Mouse (Mus musculus) erythroid progenitor cell, adult 5-6 weeks (primary cell): ENCODE measurements around the gene Bcl6b. TPM values are rescaled to one million over a fixed set of nuclear protein-coding genes. Genes with fewer than 3 reads are reported as not detected.
A peak's percentile ranks its signal among the peaks of the same experiment; 100 is the strongest.

ENCODE experiments used
- ATAC-seq: replicated peaks from 2 replicates; pipeline ENCODE4 v1.8.0; 2016; ENCODE audit warnings: moderate number of reproducible peaks, mild to moderate bottlenecking, moderate TSS enrichment, inconsistent platforms; ENCODE audit not compliant: poor library complexity, low FRiP score, severe bottlenecking
- total RNA-seq, 2 experiments: library from RNA; stranded (forward) in 1 of 2; stranded (reverse) in 1 of 2; fragments of 150-400 nt in 1 of 2; fragments of 186-747, 209-891 nt in 1 of 2; gene quantifications; 2 replicates each; pipeline versions ENCODE4 v1.2.3 to v1.2.4; 2015 to 2017; ENCODE audit warnings: low replicate concordance in 2 of 2

Gene Bcl6b
- total RNA-seq, 2 experiments from 2014 or later, result 0.61 TPM; not detected in 1

DNA sequence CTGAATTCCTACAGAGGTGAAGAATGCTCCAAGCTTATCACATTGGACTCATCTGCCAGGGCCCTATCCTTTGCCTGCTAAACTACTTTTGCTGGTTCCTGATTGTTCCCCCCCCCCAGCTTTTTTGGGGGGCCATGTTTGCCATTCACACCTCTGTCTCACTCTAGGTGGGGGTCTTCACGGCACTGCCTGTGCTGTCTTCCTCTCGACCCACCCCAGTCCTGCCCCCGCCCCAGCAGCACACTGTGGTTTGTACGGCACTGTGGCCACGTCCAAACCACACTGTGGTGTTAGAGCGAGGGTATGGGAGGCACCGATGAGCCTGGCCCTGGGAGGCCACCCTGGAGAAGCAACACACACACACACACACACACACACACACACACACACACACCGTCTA is 4.9 kb upstream of the Bcl6b start:
- ATAC-seq, result no peak

DNA sequence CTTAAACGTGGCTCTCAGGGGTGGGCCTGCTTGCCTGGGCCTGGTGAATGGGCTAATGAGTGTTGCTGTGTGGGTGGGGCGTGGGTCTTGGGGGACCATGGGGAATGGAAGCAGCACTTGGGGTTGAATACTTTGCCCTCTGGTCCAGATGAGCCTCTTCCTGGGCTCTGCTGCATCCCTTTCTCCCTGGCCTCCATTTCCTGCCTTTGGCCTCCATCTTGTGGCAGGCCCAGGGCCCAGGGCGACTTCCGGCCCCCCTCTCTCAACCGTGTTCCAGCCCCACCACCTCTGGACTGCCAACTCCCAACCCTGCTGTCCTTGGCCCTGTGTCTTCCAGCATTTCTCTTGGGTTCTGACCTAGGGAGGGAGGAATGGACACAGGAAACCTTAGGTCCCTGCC is 4.4 kb upstream of the Bcl6b start:
- ATAC-seq, result no peak

DNA sequence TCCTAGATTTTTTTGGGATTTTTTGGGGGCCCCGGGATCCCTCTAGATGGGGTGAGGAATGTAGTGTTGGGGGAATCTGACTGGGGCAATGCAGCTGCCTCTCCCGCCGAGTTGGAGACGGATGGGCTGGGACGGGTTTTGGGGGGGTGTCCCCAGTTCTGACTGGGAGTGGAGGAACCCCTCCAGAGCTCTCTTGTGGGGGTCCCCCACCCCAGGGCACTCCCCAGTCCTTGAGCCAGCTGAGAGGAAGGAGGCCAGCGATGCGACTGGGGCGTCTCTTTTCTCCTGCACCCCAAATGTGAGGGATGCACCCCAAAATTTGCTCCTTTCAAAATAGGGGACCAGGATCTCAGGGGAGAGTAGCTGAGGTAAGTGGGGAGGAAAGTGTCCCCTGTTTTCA is 3.4 kb upstream of the Bcl6b start:
- no peak for ATAC-seq

DNA sequence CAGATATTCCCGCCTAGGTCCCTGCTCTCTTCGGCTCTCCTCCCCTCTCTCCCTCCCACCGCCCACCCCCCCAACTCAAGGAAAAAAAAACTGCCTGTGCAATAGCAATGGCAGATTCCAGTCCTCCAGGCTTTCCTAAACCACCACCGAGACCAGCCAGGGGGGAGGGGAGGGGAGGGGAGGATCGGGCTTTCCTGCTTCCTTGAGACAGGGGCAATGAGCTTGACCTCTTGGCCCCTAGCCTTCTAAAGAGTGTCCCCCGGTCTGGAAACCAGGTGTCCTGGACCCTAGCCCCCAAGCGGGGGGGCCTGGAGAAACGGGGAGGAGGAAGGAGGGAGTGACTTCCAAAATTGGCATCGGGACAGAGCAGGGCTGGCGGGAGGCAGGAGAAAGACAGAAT is 2.9 kb upstream of the Bcl6b start:
- no peak for ATAC-seq

DNA sequence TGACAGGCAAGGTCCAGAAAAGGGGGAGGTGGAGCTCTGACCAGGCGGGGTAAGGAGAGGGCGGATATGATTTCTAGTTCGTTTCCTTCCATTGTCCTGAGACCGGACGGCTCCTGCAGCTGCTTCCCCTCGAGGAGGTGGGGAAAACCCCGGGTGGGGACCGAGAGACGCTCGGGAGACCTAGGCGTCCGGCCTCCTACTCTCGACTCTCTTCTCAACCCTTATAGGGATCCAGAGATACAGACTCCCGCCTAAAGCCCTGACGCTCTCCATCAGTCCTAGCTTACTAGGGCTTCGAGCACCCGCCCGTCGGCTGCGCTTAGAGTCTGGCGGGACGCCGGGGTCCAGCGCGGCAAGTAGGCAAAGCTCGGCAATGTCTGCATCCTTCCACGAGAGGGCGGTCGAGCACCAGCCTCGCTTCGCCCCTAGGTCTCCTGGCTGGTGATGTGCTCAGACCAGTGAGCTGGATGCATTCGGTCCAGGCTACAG is 685 bp upstream of the Bcl6b start:
- peak; percentile 83 for ATAC-seq

DNA sequence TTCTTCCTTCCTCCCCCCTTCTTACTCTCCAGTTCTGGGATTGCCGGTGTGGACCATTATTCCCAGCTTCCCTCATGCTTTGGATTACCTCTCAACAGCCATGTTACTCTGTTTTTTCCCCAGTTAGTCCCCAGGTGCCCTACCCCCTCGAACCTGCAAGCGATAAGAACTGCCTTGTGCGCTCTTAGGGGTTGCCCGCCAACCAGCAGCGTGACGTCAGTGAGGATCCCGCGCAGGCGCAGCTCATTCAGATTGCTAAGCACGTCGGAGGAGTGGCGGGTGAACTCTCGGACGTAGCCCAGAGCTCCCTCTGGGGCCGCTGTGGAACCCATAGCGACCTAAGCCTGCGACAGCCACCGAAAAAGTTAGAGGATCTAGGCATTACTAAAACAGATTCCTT is 770 bp downstream of the Bcl6b start:
- peak; percentile 79 for ATAC-seq

DNA sequence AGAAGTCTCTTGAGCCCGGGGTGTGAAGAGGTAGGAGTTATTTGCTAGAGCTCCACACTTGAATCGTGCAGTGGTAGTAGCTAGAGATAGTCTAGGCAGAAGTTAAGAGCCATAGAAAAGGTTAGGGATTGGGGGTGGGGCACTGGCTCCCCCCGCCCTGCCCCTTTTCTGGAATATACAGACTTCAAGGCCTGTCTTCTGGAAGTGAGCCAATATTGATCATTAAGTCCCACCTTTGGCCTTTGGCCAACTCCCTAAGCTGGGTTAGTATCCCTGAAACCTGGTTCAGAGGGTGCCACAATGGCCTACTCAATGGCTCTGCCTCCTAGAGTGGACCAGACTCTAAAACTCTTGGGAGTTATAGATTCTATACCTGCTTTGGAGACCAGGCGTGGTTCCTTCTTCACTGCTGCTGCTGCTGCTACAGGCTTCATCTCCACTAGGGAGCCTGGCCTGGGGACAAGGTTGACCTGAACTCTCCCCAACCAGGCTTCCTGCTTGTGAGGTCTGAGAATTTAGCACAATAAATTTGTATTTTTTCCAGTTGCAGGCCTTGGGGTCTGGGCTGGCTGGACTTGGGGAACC is 1.8 kb downstream of the Bcl6b start:
- no peak for ATAC-seq

DNA sequence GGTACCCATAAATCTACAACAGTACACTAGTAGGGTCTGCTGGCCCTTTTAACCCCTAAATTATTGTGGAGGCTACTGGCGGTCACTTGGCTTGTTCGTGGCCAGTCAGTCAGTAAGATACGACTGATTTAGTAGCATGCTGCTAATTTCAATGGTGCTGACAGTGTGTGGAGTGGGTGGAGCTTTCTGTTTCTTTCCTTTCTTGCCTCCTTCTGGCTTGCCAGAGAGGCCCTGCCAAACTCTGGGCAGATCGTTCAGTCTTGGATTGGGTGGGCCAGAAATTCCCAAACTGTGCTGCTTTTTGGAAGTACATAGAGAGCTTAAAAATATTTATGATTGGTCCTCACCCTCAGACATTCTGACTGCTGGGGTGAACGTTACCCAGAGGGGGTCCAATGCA is 2.5 kb downstream of the Bcl6b start:
- ATAC-seq, result no peak

DNA sequence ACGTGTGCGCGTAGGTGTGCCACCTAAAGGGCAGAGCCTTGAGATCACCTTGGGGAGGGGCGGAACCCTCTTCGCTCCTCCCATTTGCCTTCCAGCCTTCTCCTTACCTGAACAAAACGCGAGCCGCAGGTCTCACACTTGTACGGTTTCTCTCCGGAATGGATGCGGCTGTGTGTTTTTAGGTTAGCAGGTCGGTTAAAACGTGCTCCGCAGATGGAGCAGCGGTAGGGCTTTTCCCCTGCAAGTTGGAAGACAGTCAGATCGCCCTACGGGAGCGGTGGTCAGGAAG is 3.1 kb downstream of the Bcl6b start:
- ATAC-seq, result no peak

DNA sequence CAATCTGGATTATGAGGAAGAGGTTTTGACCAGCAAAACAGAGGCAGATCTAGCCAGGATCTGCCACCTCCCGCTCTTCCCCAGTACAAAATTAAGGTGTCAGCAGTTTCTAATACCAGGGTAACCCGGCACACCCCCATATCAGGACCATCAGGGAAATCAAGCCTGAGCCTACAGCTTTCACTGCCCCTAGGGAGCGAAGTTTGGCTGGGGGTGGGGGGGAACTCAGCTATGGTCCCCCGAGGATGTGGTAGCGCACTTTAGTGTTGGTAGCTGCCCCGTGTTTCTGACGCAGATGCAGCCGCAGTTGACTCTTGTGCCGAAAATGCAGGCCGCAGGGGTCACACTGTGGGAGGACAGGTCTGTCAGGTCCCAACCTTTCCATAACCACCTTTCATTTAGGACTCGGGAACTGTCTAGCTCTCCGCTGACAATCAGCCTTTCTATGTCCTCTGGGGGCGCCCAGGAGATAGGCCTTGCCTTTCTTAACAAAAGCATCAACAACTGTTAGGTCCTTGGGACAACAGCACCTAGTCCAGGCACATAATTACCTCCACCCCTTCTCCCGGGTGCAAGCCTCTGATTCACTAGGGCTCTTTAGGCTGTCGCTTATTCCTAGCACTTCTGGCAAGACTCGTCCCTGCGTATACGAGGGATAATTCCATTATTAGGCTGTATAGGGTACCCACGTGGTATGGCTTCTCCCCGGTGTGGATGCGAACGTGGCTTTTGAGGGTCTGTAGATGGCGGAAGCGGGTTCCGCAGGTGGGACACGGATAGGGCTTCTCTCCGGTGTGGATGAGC is 3.6 kb downstream of the Bcl6b start:
- ATAC-seq, result no peak

DNA sequence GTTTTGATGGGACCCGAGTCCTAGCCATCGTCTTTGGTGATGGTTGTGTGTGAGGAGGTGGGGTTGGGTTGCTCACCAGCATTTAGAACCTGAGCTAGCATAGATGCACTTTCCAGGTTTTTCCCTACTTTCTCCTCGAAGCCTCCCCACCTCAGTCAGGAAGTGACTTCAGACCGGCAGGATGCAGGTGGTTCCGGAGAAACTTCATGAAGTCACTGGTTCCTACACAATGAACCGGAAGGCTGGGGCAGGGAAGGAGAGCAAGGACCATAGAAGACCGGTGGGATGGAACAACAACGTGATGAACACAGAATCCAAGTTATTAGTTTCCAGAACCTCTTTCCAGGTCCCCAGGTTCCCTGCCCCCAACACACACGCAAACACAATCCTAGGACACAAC is 5.9 kb downstream of the Bcl6b start:
- no peak for ATAC-seq

DNA sequence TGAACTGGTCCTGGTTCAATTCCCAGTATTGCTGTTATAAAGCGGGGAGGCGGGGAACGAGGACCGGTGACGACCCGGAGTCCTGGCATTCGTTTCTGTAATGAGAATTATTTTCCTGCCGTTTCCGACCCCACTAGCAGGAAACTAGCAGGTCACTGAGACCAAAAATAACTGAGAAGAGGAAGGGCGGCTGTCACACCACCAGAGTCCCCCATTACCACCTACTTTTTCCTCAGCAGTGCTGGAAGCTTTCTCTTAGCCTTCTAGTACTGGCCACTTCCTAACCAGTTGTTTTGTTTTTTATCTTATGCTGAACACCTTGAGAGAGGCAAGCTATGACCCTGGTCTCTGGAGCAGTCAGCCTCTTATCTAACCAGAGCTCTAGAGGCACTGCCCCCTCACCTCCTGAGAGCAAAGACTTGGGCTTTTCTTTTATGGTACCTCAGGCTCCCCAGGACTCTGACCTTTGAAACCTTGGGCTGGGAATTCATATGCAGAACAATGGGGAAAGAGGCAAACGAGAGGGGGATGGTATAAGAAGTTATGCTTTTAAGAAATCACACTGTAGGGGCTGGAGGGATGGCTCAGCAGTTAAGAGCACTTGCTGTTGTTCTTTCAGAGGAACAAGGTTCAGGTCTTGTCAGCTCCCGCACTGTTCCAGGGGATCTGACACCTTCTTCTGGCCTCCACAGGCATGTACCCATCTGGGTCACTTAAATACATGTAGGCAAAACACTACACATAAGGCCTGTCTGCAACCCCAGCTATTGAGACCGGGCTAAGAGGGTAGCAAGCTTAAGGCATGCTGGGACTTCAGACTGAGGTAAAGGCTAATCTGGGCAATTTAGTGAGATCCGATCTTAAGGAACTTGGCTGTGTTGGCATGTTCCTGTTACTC is 7.7 kb downstream of the Bcl6b start:
- ATAC-seq, result peak; percentile 79

DNA sequence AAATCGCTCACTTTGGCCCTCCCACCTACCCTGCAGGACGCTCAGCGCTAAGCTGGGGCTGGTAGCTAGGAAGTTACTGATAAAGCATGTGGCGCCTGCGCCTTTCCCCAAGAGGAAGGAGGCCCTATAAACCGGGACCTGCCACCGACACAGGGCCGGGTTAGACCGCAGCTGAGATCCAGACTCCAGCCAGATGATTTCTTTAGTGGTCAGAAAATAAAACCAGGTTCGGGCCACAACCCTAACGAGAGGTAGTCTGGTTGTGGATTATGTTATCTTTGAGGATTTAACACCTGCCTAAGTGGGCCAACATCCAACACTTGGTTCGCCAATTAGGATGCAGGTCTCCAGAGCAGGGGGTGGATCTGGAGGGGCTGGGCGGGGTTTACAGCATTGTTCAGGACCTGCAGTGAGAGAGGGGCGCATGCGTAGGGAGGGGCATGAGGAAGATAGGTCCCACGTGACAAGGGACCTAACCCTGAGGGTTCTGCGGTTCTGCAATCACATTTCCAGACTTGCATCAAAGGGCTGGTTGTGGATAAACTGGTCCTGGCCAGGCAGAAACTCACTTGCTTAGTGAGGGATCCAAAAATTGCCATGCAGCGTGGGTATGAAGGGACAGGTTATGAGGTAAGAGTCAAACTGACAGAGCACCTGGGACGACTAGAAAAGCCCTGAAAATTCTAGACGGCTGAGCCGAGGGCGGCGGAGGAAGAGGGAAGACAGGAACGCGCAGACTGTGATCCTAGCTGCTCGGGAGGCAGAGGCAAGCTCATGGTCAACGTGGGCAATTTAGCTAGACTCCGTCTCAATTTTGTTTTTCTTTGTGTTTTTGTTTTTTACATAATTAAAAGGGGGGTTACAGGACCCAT is 8.6 kb downstream of the Bcl6b start, which contains the start of gene Slc16a13:
Gene Slc16a13, minus strand, starts transcription at position 334 of the 872 bp plus-strand sequence.
- ATAC-seq, result peak; percentile 74

DNA sequence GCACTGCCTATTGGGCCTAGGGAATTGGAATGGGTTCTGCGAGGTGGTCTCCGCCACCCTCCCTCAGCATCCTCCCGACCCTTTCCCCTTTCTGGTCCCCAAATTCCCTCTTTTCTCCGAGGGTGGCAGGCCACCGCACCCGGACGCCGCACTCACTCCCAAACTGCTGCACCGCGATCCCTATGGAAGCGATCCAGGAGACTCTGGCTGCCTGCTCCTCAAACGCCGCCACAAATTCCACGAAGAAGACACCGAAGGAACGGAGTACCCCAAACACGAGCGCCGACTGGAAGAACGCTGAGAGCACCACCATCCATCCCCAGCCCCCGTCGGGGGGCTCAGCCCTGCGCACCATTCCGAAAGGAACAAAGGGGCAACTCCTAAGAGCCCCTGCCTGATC is 9.3 kb downstream of the Bcl6b start:
- no peak for ATAC-seq

DNA sequence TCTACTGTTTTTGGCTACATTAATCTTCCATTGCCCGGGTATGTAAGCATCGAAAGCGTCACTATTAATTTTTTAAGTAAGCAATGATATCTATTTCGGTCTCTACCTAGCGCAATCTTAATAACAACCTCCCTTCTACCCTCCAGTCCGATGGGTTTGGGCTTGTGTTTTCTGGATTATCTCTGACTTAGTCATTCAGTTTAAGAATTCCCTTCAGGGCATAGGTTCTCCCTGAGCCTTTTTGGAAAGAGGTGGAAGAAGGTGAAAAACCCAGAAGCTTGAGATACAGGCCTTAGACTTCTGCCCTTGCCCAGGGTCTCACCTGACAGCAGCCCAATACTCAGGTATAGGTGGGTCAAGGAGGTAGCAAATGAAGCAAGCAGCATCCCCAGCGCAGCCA is 9.7 kb downstream of the Bcl6b start:
- ATAC-seq, result no peak

DNA sequence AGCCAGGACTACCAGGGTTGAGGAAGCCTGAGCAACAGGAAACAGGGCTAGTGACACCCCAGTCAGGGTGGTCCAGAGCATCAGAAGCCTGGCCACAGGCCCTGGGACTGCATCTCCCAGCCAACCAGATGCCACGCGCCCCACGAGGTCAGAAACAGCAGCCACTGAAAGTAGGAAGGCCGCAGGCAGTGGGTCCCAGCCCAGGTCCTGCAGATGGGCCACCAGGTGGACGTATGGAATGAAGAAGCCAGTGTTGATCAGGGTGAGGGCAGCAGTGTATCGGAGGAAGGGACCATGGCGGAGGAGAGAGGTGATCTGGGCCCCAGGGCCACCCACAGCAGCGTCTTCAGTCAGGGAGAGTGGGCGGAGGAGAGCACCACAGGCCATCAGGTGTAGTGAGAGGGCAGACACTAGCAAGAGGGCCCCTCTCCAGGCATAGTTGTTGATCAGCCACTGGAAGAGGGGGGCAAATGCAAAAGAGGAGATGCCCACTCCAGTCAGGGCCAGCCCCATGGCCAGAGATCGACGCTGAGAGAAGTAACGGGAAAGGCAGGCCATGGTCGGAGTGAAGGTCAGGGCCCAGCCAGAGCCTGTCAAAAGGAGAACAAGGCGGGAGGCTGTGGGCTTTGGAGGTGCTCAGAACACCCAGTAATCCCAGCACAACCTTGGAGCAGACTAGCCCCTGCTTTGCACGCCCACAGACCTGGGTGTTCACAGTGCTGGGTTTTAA is 10.7 kb downstream of the Bcl6b start:
- ATAC-seq, result no peak

DNA sequence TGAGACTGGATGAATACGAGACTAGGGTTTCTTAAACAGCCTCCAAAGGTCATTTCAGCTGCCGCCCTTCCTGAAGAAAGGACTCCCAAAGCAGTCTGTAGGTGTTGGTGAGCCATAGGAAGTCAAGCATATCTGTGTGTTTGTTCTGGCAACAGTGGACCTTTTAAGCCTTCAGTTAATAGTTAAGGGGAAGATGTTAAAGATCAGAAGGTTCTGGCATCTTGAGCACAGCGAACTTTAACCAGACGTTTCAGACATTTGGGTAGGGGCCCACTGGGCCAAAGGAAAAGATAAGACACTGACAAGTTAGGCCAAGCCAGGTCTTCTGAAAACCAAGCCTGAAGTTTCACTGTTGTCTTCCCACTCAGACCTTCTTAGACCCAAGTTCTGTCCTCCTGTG is 11.6 kb downstream of the Bcl6b start:
- ATAC-seq, result no peak

DNA sequence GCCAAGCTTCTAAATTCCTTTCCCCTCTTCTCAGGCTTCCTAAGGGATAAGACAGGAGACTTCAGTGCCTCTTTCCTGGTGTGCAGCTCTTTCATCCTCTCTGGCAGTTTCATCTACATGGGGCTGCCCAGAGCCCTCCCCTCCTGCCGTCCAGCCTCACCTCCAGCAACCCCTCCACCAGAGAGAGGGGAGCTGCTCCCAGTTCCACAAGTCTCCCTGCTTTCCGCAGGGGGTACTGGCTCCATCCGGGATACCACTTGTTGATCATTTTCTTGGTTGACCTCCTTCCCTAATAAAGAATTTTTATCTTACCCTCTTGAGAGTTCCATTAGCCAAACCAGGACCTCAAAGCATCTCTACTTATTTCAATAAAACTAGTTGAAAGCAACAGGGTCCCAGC is 13.5 kb downstream of the Bcl6b start:
- ATAC-seq, result no peak

DNA sequence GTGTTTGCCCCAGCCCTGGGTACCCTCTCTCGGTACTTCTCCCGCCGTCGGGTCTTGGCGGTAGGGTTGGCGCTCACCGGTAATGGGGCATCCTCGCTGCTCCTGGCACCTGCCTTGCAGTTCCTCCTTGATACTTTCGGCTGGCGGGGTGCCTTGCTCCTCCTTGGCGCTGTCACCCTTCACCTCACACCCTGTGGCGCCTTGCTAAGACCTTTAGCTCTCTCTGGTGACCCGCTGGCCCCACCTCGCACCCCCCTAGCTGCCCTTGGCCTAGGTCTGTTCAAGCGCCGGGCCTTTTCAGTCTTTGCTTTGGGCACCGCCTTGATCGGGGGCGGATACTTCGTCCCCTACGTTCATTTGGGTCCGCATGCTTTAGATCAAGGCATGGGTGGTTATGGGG is 14.3 kb downstream of the Bcl6b start:
- no peak for ATAC-seq
